Mouse (Mus musculus) kidney, embryonic 14.5 days (tissue): Measurements from ENCODE around the gene Apold1. TPM values are rescaled to one million over a fixed set of nuclear protein-coding genes. Genes with fewer than 3 reads are reported as not detected.

Experiments used
- ATAC-seq: fragments of 200-750 bp; cut with Nextera tagmentation; 2 replicates; pipeline ENCODE4 v1.8.0; 2017; ENCODE audit warnings: moderate number of reproducible peaks, mild to moderate bottlenecking, moderate TSS enrichment, moderate library complexity; ENCODE audit not compliant: low FRiP score, low TSS enrichment
- H3K27ac ChIP-seq: fragments of 300-500 bp; sonication (generic); 2 replicates; pipeline ENCODE4 v1.5.1; 2014; ENCODE audit warnings: low read depth, mild to moderate bottlenecking, low read length, moderate library complexity, mixed read lengths
- H3K27me3 ChIP-seq: fragments of 300-500 bp; sonication (generic); 2 replicates; pipeline ENCODE4 v1.6.1; 2014; ENCODE audit warnings: mild to moderate bottlenecking, low read length; ENCODE audit not compliant: control insufficient read depth, insufficient read depth
- H3K36me3 ChIP-seq: fragments of 300-500 bp; sonication (generic); 2 replicates; pipeline ENCODE4 v1.6.1; 2014; ENCODE audit warnings: low read length, mixed read lengths; ENCODE audit not compliant: control insufficient read depth, insufficient read depth
- H3K4me1 ChIP-seq: fragments of 300-500 bp; sonication (generic); 2 replicates; pipeline ENCODE4 v1.6.1; 2014; ENCODE audit warnings: low read length, mixed read lengths; ENCODE audit not compliant: control insufficient read depth, insufficient read depth
- H3K4me2 ChIP-seq: fragments of 300-500 bp; sonication (generic); replicated peaks from 2 replicates; pipeline ENCODE4 v1.6.1; 2014; ENCODE audit warnings: low read depth, mild to moderate bottlenecking, low read length
- H3K4me3 ChIP-seq: fragments of 300-500 bp; sonication (generic); 2 replicates; pipeline ENCODE4 v1.5.1; 2014; ENCODE audit warnings: mild to moderate bottlenecking, low read length
- H3K9ac ChIP-seq: fragments of 300-500 bp; sonication (generic); 2 replicates; pipeline ENCODE4 v1.6.1; 2014; ENCODE audit warnings: low read depth, mild to moderate bottlenecking, low read length, moderate library complexity
- H3K9me3 ChIP-seq: fragments of 300-500 bp; sonication (generic); 2 replicates; pipeline ENCODE4 v1.6.1; 2016; ENCODE audit warnings: low read length; ENCODE audit not compliant: control insufficient read depth
- WGBS: fragments of 180-500 bp; shearing (Covaris S2); extraction: QIAGEN DNeasy Blood & Tissue Kit; methylation state at CpG from one replicate; pipeline ENCODE4 v1.1.7; 2014; 5-methylcytosine and 5-hydroxymethylcytosine counted together
- polyA plus RNA-seq: library from polyadenylated mRNA; unstranded; fragments of >200 nt; fragmentation: Nextera tagmentation; extraction: Ambion mirVana; gene quantifications from 2 replicates; pipeline ENCODE4 v1.2.1, GENCODE M21; 2014

The Apold1 gene
- polyA plus RNA-seq, 1 experiment from 2014 or later: 4.6 TPM

GRCm38 (mm10) chr6:135006372-135006771, 24.9 kb downstream of the Apold1 start:
- Histone ChIP-seq H3K27ac (no peak overlapping the region), H3K4me2 (no peak overlapping the region), H3K4me1 (no peaks in the 10 kb centered on the region), H3K27me3 (no peaks in the 10 kb centered on the region), H3K36me3 (no peaks in the 10 kb centered on the region), H3K9me3 (no peaks in the 10 kb centered on the region), H3K9ac (no peak overlapping the region), H3K4me3 (no peak overlapping the region)
- ATAC-seq: no peak
- WGBS: 86% methylated on average over 4 of the region's 4 CpGs

- ATAC-seq: peak; percentile 91
- WGBS: 5% methylated on average over 19 of the region's 19 CpGs
- Histone ChIP-seq H3K9ac (peak within 1 kb of the TSS; percentile 77), H3K36me3 (peaks cover 28% of the 10 kb centered on the region), H3K27me3 (no peaks in the 10 kb centered on the region), H3K4me1 (peaks cover 7% of the 10 kb centered on the region; the same call in 1 of the 2 replicates), H3K4me3 (peak within 1 kb of the TSS; percentile 81), H3K9me3 (no peaks in the 10 kb centered on the region), H3K4me2 (peak within 1 kb of the TSS; percentile 88), H3K27ac (no peak within 1 kb of the TSS)
Observed at GRCm38 (mm10) chr6:135011048-135011733, 29.7 kb downstream of the Apold1 start, which contains the start of gene Ddx47. Ddx47 (plus strand) TSS chr6:135011612.

GRCm38 (mm10) chr6:135011734-135012116, 30.2 kb downstream of the Apold1 start:
- peaks cover 34% of the 10 kb centered on the region for H3K36me3 ChIP-seq
- peak overlapping the region; percentile 81 for H3K4me3 ChIP-seq
- H3K27me3 ChIP-seq: no peaks in the 10 kb centered on the region
- peak overlapping the region; percentile 88 for H3K4me2 ChIP-seq
- H3K9me3 ChIP-seq: no peaks in the 10 kb centered on the region
- 3% methylated on average over 14 of the region's 14 CpGs for WGBS
- no peak overlapping the region for H3K27ac ChIP-seq
- peak; percentile 63; the same call in 1 of the 2 replicates for ATAC-seq
- peak overlapping the region; percentile 77 for H3K9ac ChIP-seq
- H3K4me1 ChIP-seq: peaks cover 7% of the 10 kb centered on the region; the same call in 1 of the 2 replicates

- 91% methylated on average over 11 of the region's 11 CpGs for WGBS
- Histone ChIP-seq H3K4me1 (peaks cover 4% of the 10 kb centered on the region; the same call in 1 of the 2 replicates), H3K9ac (no peak overlapping the region), H3K27me3 (no peaks in the 10 kb centered on the region), H3K9me3 (no peaks in the 10 kb centered on the region), H3K27ac (no peak overlapping the region), H3K36me3 (peaks cover 87% of the 10 kb centered on the region), H3K4me3 (no peak overlapping the region), H3K4me2 (no peak overlapping the region)
- ATAC-seq: no peak
Observed at GRCm38 (mm10) chr6:135017211-135017610, 35.7 kb downstream of the Apold1 start.

GRCm38 (mm10) chr6:135019564-135019963, 38.0 kb downstream of the Apold1 start:
- H3K9me3 ChIP-seq: no peaks in the 10 kb centered on the region
- no peak overlapping the region for H3K4me3 ChIP-seq
- no peaks in the 10 kb centered on the region for H3K4me1 ChIP-seq
- no peaks in the 10 kb centered on the region for H3K27me3 ChIP-seq
- no peak overlapping the region for H3K27ac ChIP-seq
- ATAC-seq: no peak
- H3K9ac ChIP-seq: no peak overlapping the region
- H3K36me3 ChIP-seq: peaks cover 98% of the 10 kb centered on the region
- H3K4me2 ChIP-seq: no peak overlapping the region
- 95% methylated on average over 10 of the region's 10 CpGs for WGBS

GRCm38 (mm10) chr6:135021633-135022032, 40.1 kb downstream of the Apold1 start:
- Histone ChIP-seq H3K36me3 (peaks cover 80% of the 10 kb centered on the region), H3K27ac (no peak overlapping the region), H3K4me2 (no peak overlapping the region), H3K27me3 (no peaks in the 10 kb centered on the region), H3K9me3 (no peaks in the 10 kb centered on the region), H3K9ac (no peak overlapping the region), H3K4me1 (no peaks in the 10 kb centered on the region), H3K4me3 (no peak overlapping the region)
- 84% methylated on average over 3 of the region's 3 CpGs for WGBS
- ATAC-seq: no peak

- Histone ChIP-seq H3K36me3 (peaks cover 63% of the 10 kb centered on the region), H3K4me2 (no peak overlapping the region), H3K27me3 (no peaks in the 10 kb centered on the region), H3K27ac (no peak overlapping the region), H3K9ac (no peak overlapping the region), H3K9me3 (no peaks in the 10 kb centered on the region), H3K4me3 (no peak overlapping the region), H3K4me1 (no peaks in the 10 kb centered on the region)
- ATAC-seq: no peak
- 92% methylated on average over 14 of the region's 14 CpGs for WGBS
Observed at GRCm38 (mm10) chr6:135023379-135023778, 41.9 kb downstream of the Apold1 start.

GRCm38 (mm10) chr6:135024781-135025420, 43.4 kb downstream of the Apold1 start:
- Histone ChIP-seq H3K4me1 (peaks cover 4% of the 10 kb centered on the region; the same call in 1 of the 2 replicates), H3K36me3 (peaks cover 48% of the 10 kb centered on the region), H3K9ac (no peak overlapping the region), H3K4me2 (no peak overlapping the region), H3K27ac (peak overlapping the region; percentile 13; the same call in 1 of the 2 replicates), H3K27me3 (no peaks in the 10 kb centered on the region), H3K9me3 (no peaks in the 10 kb centered on the region), H3K4me3 (no peak overlapping the region)
- no peak for ATAC-seq
- 72% methylated on average over 1 of the region's 1 CpGs for whole genome bisulfite sequencing

- no peak for ATAC-seq
- H3K4me3 ChIP-seq: no peak overlapping the region
- WGBS: 9% methylated on average over 3 of the region's 3 CpGs
Observed at GRCm38 (mm10) chr6:135026232-135026631, 44.7 kb downstream of the Apold1 start.

More at GRCm38 (mm10) chr6:135026232-135026631, 44.7 kb downstream of the Apold1 start:
- no peaks in the 10 kb centered on the region for H3K27me3 ChIP-seq
- no peak overlapping the region for H3K27ac ChIP-seq
- H3K9ac ChIP-seq: no peak overlapping the region
- peaks cover 4% of the 10 kb centered on the region; the same call in 1 of the 2 replicates for H3K4me1 ChIP-seq
- H3K36me3 ChIP-seq: peaks cover 35% of the 10 kb centered on the region
- H3K9me3 ChIP-seq: no peaks in the 10 kb centered on the region
- no peak overlapping the region for H3K4me2 ChIP-seq
